18 mouse cellular contexts compared by ENCODE assay signal in the genomic region with DNA sequence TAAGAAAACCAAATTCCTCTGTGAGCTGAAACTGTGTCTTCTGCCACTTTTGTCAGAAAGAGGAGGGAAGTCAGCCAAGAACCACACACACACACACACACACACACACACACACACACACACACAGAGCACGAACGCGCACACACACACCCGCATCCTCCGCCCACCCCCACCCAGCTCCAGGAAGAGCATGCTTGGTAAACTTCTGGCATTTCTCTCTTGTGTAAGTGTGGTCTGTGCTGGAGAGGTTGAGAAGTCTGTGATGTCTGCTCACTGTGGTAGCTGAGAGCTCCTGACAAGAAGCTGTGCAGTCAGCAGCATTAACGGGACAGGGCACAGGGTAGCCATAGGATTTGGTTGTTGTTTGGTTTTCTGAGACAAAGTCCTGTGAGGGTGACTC.
"Had no signal": no experiment of that assay in that cellular context is flagged by ENCODE, and none has a peak within 500 bp of the region (broad histone marks: within the 10 kb centered on the region; RNA-seq: fewer than 3 reads in every experiment).

No protein-coding gene starts in this region.

- H3K4me3 ChIP-seq: kidney, embryonic 15.5 days; limb, embryonic 10.5 days; limb, embryonic 13.5 days; liver, embryonic 12.5 days; liver, embryonic 15.5 days; midbrain, embryonic 13.5 days; neural tube, embryonic 13.5 days had no signal

- DNase-seq: kidney, adult 11 months; kidney, adult 8-10 months; kidney, postnatal 10 days; kidney, postnatal 36 days; layer of hippocampus, adult 9-11 months; liver; lung, adult 18-20 months; thymus, adult 18-20 months; thymus, postnatal 36 days had no signal

- H3K9ac ChIP-seq: kidney, embryonic 15.5 days; limb, embryonic 13.5 days; liver, embryonic 12.5 days; liver, embryonic 15.5 days; midbrain, embryonic 13.5 days; neural tube, embryonic 13.5 days had no signal

- H3K27ac ChIP-seq: kidney, embryonic 15.5 days; limb, embryonic 10.5 days; limb, embryonic 13.5 days; liver, embryonic 12.5 days; liver, embryonic 15.5 days; macrophage; midbrain, embryonic 13.5 days; neural tube, embryonic 13.5 days had no signal

- ATAC-seq: liver, embryonic 12.5 days; lung, postnatal 0 days; midbrain, embryonic 13.5 days had no signal

- H3K9me3 ChIP-seq: kidney, embryonic 15.5 days; limb, embryonic 10.5 days; limb, embryonic 13.5 days; liver, embryonic 12.5 days; liver, embryonic 15.5 days; midbrain, embryonic 13.5 days; neural tube, embryonic 13.5 days had no signal

- H3K4me2 ChIP-seq: kidney, embryonic 15.5 days; limb, embryonic 13.5 days; liver, embryonic 12.5 days; liver, embryonic 15.5 days; midbrain, embryonic 13.5 days; neural tube, embryonic 13.5 days had no signal

- H3K4me1 ChIP-seq: kidney, embryonic 15.5 days; liver, embryonic 12.5 days; liver, embryonic 15.5 days had no signal

- H3K36me3 ChIP-seq: kidney, embryonic 15.5 days; limb, embryonic 10.5 days; limb, embryonic 13.5 days; liver, embryonic 12.5 days; liver, embryonic 15.5 days; midbrain, embryonic 13.5 days; neural tube, embryonic 13.5 days had no signal
